Mouse (Mus musculus): ENCODE results near the gene Nek8.

- TF ChIP-seq CTCF (IDR thresholded peaks at IDR 0.05; ENCODE audit: control insufficient read depth, insufficient read depth, low read length) (no peak), POLR2A (IDR thresholded peaks at IDR 0.05; ENCODE audit: borderline replicate concordance, control insufficient read depth, low read depth, low read length) (no peak)
These were observed 11.9 kb downstream of the Nek8 start for GRCm38 (mm10) chr11:78164604-78164923.
